Mouse (Mus musculus): ENCODE results near the gene Ylpm1. TPM values are rescaled to one million over a fixed set of nuclear protein-coding genes. Genes with fewer than 3 reads are reported as not detected.

The Ylpm1 gene
- polyA plus RNA-seq, 1 experiment from 2014 or later = 37.2 TPM

DNA sequence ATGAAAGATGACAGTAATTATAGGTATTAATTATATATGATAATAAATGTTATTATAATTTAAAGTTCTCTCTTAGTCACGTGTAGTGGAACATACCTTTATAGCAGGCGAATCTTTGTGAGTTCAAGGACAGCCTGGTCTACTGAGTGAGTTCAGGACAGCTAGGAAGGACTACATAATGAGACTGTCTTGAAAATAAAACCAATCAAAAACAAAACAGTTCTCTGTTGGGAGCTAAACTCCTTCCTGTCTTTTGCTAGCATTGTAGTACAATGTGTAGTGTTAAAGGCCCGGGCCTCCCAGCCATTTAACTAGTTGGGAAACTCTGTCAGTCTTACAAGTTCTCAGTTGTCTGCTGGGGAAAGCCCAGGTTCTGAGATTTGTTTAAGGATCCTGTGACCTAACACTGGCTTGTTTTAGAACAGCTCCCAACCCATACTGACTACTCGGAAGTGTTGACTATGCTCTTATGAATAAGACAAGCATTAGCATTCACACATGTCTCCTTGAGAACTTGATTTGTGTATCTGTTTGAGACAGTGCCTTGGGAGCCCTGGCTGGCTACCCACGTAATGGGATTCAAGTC lies 105.5 kb downstream of the Ylpm1 start:
- H3K4me1 ChIP-seq = peaks cover 22% of the 10 kb centered on the region
- no peak overlapping the region for H3K4me3 ChIP-seq
- DNase-seq (ENCODE audit: extremely low spot score, low spot score) = no peak
- no peaks in the 10 kb centered on the region for H3K27me3 ChIP-seq (ENCODE audit: poor library complexity, severe bottlenecking)
- H3K27ac ChIP-seq = no peak overlapping the region
- WGBS = 89% methylated on average over 5 of the region's 5 CpGs
- H3K9me3 ChIP-seq = no peaks in the 10 kb centered on the region
- no peaks in the 10 kb centered on the region for H3K36me3 ChIP-seq (replicated peaks)

GRCm38 (mm10) chr12:85103096-85103495 lies 107.0 kb downstream of the Ylpm1 start:
- no peak overlapping the region for H3K4me3 ChIP-seq
- peaks cover 25% of the 10 kb centered on the region for H3K4me1 ChIP-seq
- DNase-seq (ENCODE audit: extremely low spot score, low spot score) = no peak
- H3K27me3 ChIP-seq (ENCODE audit: poor library complexity, severe bottlenecking) = no peaks in the 10 kb centered on the region
- no peak overlapping the region for H3K27ac ChIP-seq
- 90% methylated on average over 8 of the region's 8 CpGs for WGBS
- H3K9me3 ChIP-seq = no peaks in the 10 kb centered on the region
- H3K36me3 ChIP-seq (replicated peaks) = no peaks in the 10 kb centered on the region

DNA sequence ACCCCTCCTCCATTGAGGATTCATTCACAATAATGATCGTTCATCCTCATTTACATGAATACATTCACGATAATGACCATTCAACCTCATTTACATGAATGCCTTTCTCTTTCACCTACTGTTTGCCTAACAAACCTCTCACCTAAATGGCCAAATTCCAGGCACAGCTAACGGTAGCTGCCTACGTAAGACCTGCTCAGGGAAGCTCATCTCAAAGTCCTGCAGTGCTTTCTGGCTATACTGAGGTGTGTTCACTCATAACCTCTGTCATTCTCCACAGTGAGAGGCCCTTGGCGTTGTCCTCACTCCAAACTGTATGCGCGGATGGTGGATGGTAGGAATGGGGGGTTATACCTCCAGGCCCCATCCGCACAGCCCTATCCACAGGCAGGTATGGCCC lies 108.7 kb downstream of the Ylpm1 start:
- no peaks in the 10 kb centered on the region for H3K27me3 ChIP-seq (ENCODE audit: poor library complexity, severe bottlenecking)
- peaks cover 37% of the 10 kb centered on the region for H3K4me1 ChIP-seq
- H3K36me3 ChIP-seq (replicated peaks) = no peaks in the 10 kb centered on the region
- no peak overlapping the region for H3K4me3 ChIP-seq
- 91% methylated on average over 8 of the region's 8 CpGs for WGBS
- no peaks in the 10 kb centered on the region for H3K9me3 ChIP-seq
- no peak for DNase-seq (ENCODE audit: extremely low spot score, low spot score)
- no peak overlapping the region for H3K27ac ChIP-seq

DNA sequence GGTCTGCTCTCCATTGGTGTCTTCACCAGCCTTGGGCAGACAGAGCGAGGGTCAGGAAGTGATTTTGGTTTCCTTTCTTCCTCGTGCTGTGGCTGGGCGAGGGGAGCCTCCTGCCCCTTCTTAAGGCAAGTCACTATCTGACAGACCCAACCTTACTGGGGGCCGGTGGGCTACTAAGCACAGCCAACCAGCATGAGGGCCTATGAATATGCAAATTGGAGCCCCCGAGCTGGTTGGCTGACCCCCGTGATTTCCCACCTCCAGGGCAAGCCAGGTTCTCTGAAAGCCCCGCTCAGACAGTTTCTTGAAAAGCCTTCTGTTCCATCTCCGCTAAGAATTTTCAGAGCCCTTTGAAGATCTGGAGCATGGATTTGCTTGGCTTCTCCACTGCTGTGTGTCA lies 110.2 kb downstream of the Ylpm1 start:
- H3K27me3 ChIP-seq (ENCODE audit: poor library complexity, severe bottlenecking) = no peaks in the 10 kb centered on the region
- H3K9me3 ChIP-seq = no peaks in the 10 kb centered on the region
- no peak overlapping the region for H3K27ac ChIP-seq
- H3K4me3 ChIP-seq = peak overlapping the region; percentile 36
- H3K4me1 ChIP-seq = peaks cover 40% of the 10 kb centered on the region
- peak; percentile 34 for DNase-seq (ENCODE audit: extremely low spot score, low spot score)
- WGBS = 3% methylated on average over 8 of the region's 8 CpGs
- no peaks in the 10 kb centered on the region for H3K36me3 ChIP-seq (replicated peaks)

DNA sequence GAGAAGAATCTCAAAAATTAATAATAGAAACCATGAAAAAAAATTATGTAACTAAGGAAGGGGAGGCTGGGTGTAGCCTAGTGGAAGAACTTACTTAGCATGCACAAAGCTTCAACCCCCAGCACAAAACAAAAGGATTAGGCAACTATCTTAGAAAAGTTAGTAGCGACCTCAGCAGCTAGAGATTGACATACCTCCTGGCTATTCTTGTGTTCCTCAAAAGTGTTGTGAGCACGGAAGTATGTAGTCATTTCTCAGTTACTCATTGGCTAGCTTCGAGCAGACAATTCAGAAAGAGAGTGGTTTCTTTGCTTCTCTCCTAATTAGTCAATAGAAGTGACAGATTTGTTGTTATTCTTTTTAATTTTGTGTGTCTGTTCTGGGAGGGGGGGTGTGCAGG lies 112.5 kb downstream of the Ylpm1 start:
- Histone ChIP-seq H3K27me3 (ENCODE audit: poor library complexity, severe bottlenecking) (no peaks in the 10 kb centered on the region), H3K27ac (no peak overlapping the region)
- WGBS = 60% methylated on average over 3 of the region's 3 CpGs

DNA sequence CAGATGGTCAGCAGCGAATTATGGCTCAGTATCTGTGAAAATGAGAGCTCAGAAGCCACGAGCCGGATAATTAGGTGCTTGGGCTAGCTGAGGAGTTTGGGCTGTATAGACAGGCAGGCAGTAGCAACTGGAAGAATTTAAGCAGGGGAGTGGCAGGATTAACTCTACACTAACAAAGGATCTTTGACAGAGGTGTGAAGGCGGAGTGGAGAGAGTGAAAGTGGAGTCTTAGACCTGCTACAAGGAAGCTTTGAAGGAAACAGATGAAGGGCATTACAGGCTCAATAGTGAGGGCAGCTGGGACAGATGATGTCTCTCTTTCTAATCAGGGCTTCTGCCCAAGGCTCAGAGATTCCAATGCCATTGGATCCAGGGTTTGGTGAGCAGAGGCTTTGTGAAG lies 113.3 kb downstream of the Ylpm1 start:
- Histone ChIP-seq H3K9me3 (no peaks in the 10 kb centered on the region), H3K27me3 (ENCODE audit: poor library complexity, severe bottlenecking) (no peaks in the 10 kb centered on the region), H3K27ac (peak overlapping the region; percentile 91), H3K4me1 (peaks cover 57% of the 10 kb centered on the region), H3K36me3 (replicated peaks) (peaks cover 12% of the 10 kb centered on the region), H3K4me3 (peak overlapping the region; percentile 79; the same call in 1 of the 2 replicates)
- no peak for DNase-seq (ENCODE audit: extremely low spot score, low spot score)
- WGBS = 22% methylated on average over 4 of the region's 4 CpGs

More for the DNA sequence above, 112.5 kb downstream of the Ylpm1 start:
- Histone ChIP-seq H3K9me3 (no peaks in the 10 kb centered on the region), H3K4me3 (no peak overlapping the region), H3K4me1 (peaks cover 60% of the 10 kb centered on the region), H3K36me3 (replicated peaks) (peaks cover 8% of the 10 kb centered on the region)
- no peak for DNase-seq (ENCODE audit: extremely low spot score, low spot score)

DNA sequence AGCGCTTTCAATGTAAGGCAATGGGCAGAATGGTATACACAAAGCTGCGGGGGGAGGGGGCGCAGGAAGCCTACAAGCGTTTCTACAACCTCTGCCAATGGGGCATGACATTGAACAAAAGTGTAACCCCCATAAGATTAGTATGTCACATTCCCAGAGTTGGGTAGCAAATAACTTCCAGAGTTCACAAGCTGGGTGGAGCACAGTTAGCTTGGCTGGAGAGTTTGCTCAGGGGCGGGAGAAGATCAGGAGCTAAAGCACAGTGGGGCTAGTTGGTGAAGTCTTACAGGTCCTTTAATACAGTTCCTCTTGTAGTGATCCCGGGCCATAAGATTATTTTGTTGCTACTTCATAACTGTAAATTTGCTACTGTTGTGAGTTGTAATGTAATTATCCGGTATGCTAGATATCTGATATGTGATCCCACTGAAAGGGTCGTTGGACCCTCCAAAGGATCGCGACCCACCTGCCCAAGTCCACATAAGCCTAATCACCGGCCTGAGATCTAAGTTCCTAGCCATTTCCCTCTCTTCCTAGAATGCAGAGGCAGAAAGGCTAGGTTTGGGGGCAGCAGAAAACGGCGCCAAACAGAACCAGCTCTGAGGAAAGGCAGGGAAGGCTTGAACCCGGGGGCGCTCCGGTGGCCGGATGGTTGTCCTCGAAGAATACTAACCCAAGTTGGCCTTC lies 114.0 kb downstream of the Ylpm1 start:
- H3K4me3 ChIP-seq = peak overlapping the region; percentile 79
- H3K27me3 ChIP-seq (ENCODE audit: poor library complexity, severe bottlenecking) = no peaks in the 10 kb centered on the region
- H3K36me3 ChIP-seq (replicated peaks) = peaks cover 20% of the 10 kb centered on the region
- H3K27ac ChIP-seq = peak overlapping the region; percentile 91
- WGBS = 16% methylated on average over 18 of the region's 18 CpGs
- no peaks in the 10 kb centered on the region for H3K9me3 ChIP-seq
- H3K4me1 ChIP-seq = peaks cover 57% of the 10 kb centered on the region
- DNase-seq (ENCODE audit: extremely low spot score, low spot score) = no peak

DNA sequence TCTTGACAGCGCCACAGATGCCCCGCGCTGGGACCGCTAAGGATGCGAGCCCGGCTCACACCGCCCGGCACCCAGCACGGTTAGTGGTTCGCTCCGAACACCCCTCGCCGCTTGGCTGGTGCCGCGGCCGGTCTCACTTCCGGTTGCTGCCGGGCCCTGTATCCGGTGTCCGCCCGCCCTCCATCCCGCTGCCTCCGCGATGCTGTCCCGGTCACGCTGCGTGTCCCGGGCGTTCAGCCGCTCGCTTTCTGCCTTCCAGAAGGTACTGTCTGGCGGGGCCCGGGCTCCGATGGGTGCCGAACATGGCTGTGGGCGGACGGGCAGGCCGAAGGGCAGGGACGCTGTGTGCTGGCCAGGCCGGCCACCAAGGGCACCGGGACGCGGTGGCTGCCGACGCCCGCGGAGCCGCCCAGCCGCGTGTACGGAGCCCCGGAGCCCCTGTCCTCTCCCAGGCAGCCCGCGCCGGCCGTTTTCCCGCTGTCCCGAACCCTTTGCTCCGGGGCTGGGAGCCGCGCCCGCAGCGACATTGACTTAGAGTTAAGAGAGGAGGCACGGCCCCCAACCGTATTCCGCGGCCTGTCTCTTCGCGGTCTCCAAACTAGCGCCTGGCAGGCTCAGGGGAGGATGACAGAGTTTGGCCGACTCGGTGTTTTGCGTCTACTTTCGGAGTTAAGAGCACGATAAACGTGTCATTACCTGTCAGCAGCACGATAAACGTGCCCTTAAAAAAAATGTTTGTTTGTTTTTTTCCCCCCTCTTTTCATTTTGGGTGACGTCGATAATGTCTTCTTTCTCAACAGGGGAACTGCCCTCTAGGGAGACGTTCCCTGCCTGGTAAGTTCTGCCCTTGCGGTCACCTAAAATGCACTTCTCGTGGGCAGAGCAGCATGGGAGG lies 114.8 kb downstream of the Ylpm1 start, which contains the start of the genes Prox2 and Dlst:
Prox2 (minus strand) TSS at position 62 of the 895 bp plus-strand sequence.
Dlst (plus strand) TSS at position 136 of the 895 bp plus-strand sequence.
- H3K9me3 ChIP-seq = no peaks in the 10 kb centered on the region
- peaks cover 54% of the 10 kb centered on the region for H3K4me1 ChIP-seq
- H3K27me3 ChIP-seq (ENCODE audit: poor library complexity, severe bottlenecking) = no peaks in the 10 kb centered on the region
- peak within 1 kb of the TSS; percentile 79 for H3K4me3 ChIP-seq
- peak; percentile 90 for DNase-seq (ENCODE audit: extremely low spot score, low spot score)
- WGBS = under 1% methylated on average over 83 of the region's 83 CpGs
- H3K36me3 ChIP-seq (replicated peaks) = peaks cover 28% of the 10 kb centered on the region
- H3K27ac ChIP-seq = peak within 1 kb of the TSS; percentile 91

- Histone ChIP-seq H3K27ac (no peak overlapping the region), H3K4me3 (peak overlapping the region; percentile 79; the same call in 1 of the 2 replicates), H3K9me3 (no peaks in the 10 kb centered on the region), H3K4me1 (peaks cover 44% of the 10 kb centered on the region), H3K27me3 (ENCODE audit: poor library complexity, severe bottlenecking) (no peaks in the 10 kb centered on the region), H3K36me3 (replicated peaks) (peaks cover 40% of the 10 kb centered on the region)
- WGBS = 90% methylated on average over 7 of the region's 7 CpGs
- no peak for DNase-seq (ENCODE audit: extremely low spot score, low spot score)
These were observed 116.6 kb downstream of the Ylpm1 start for GRCm38 (mm10) chr12:85112550-85113251.

GRCm38 (mm10) chr12:85113337-85113736 lies 117.2 kb downstream of the Ylpm1 start:
- no peak for DNase-seq (ENCODE audit: extremely low spot score, low spot score)
- Histone ChIP-seq H3K4me1 (peaks cover 44% of the 10 kb centered on the region), H3K4me3 (no peak overlapping the region), H3K27ac (no peak overlapping the region), H3K36me3 (replicated peaks) (peaks cover 46% of the 10 kb centered on the region), H3K9me3 (no peaks in the 10 kb centered on the region), H3K27me3 (ENCODE audit: poor library complexity, severe bottlenecking) (no peaks in the 10 kb centered on the region)
- WGBS = 92% methylated on average over 3 of the region's 3 CpGs

DNA sequence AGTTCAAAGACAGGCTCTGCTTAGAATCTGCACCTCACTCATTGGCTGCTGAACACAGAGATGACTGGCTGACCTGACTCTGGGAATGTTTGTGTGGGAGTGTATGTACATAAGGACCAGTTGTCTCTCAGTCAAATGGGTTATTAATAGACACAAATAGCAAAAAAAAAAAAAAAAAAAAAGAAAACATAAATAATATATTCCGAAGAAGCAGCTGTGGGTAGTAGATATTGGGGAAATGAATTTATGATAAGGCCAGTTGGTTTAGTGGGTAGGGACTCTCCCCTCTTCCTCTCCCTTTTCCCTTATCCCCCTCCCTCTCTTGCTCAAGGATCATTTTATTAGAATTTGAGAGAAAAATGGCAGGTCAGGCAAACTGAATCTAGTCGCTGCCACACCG lies 117.8 kb downstream of the Ylpm1 start:
- 95% methylated on average over 3 of the region's 3 CpGs for WGBS
- no peak for DNase-seq (ENCODE audit: extremely low spot score, low spot score)
- peaks cover 40% of the 10 kb centered on the region for H3K4me1 ChIP-seq
- H3K4me3 ChIP-seq = no peak overlapping the region
- no peaks in the 10 kb centered on the region for H3K27me3 ChIP-seq (ENCODE audit: poor library complexity, severe bottlenecking)
- peaks cover 52% of the 10 kb centered on the region for H3K36me3 ChIP-seq (replicated peaks)
- H3K9me3 ChIP-seq = no peaks in the 10 kb centered on the region
- no peak overlapping the region for H3K27ac ChIP-seq

DNA sequence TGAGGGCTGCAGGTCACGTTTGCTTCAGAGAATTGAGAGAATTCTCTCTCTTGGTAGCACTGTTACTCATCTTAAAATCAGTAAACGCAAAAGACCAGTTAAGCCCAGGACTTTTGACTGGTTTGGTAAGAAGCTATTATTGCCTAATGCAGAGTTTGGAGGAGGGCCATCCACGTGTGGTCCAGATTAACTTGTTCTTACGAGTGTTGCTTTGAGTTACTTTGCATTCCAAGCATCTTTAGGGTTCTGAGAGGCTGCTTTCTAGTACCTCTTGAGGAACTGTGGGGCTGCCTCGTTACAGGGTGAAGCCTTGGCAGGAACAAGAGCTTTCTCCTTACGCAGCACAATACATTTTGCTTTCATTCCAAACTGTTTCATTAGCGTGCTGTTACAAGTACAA lies 119.6 kb downstream of the Ylpm1 start:
- DNase-seq (ENCODE audit: extremely low spot score, low spot score) = no peak
- 77% methylated on average over 7 of the region's 7 CpGs for WGBS
- Histone ChIP-seq H3K27ac (no peak overlapping the region), H3K4me3 (no peak overlapping the region), H3K4me1 (peaks cover 23% of the 10 kb centered on the region), H3K36me3 (replicated peaks) (peaks cover 70% of the 10 kb centered on the region), H3K27me3 (ENCODE audit: poor library complexity, severe bottlenecking) (no peaks in the 10 kb centered on the region), H3K9me3 (no peaks in the 10 kb centered on the region)

Measured in forebrain, embryonic 10.5 days (tissue).